Mouse (Mus musculus): ENCODE measurements at regions not wholly inside any gene's neighbourhood (a gene's known extent, or its start where the extent isn't known, plus 50 kb on each side); places are given as distances from the start of the nearest gene placed in this dataset.

DNA sequence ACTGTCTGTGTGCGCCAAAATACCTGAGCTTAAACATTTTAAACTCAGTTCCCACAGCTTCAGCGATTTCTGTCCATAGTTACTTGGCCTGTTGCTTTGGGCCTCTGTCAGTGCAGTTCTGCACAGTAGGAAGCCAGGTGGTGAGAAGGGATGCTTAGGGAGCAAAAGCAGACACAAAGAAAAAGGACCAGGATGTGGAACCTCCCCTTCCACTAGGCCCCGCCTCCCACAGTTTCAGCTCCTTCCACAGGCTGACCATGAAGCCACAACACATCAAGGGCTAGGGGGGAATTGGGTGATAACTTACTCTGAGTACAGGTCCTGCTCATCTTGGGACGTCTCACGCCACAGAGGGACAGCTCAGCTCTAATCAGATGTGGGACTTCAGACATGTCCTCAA is 263.5 kb upstream of the Sdk2 start:
- Histone ChIP-seq H3K27ac (no peak overlapping the region), H3K9me3 (no peaks in the 10 kb centered on the region), H3K4me3 (no peak overlapping the region), H3K27me3 (ENCODE audit: poor library complexity, severe bottlenecking) (peaks cover 8% of the 10 kb centered on the region; the same call in 1 of the 2 replicates), H3K36me3 (replicated peaks) (no peaks in the 10 kb centered on the region), H3K4me1 (peaks cover 5% of the 10 kb centered on the region)
- no peak for DNase-seq (ENCODE audit: extremely low spot score, low spot score)
- WGBS: 89% methylated on average over 5 of the region's 5 CpGs

DNA sequence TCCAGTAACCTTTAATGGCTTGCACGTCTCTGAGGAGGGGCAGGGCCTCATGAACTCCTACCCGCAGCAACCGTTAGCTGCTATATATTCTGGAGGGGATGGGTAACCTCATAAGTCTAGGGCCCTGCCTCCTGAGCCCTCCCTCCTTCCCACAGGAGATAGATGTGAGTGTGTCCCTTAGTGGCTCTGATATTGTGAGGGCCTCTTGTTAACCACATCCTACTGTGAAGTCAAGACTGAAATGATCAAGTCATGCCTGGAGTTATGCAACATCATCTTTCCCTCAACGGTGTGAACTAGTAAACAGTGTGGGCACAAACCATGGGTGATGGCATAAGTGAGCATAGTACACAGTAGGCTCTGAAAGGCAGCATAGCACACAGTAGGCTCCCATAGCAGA is 255.8 kb upstream of the Sdk2 start:
- 98% methylated on average over 4 of the region's 4 CpGs for WGBS
- Histone ChIP-seq H3K27ac (no peak overlapping the region), H3K36me3 (replicated peaks) (no peaks in the 10 kb centered on the region), H3K9me3 (no peaks in the 10 kb centered on the region), H3K4me1 (peaks cover 4% of the 10 kb centered on the region), H3K27me3 (ENCODE audit: poor library complexity, severe bottlenecking) (no peaks in the 10 kb centered on the region), H3K4me3 (no peak overlapping the region)
- no peak for DNase-seq (ENCODE audit: extremely low spot score, low spot score)

DNA sequence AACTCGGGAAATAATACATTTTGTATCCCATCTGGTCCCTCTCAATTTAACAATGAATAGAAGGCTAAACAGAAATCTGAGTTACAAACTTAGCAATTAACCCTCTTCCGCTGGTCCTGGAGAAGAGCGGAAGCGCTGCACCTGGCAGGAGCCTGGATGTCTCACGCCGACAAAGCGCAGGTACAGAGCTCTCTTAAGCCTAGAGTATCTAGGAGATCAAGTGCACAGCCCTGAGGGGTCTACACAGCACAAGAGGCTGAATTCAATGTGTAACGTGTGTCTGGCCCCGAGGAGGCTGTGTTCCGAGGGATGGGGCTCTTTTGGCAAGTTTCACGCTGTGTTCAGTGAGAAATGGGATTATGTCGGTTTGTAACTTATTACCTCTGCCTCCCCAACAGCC is 255.1 kb upstream of the Sdk2 start:
- Histone ChIP-seq H3K27me3 (ENCODE audit: poor library complexity, severe bottlenecking) (no peaks in the 10 kb centered on the region), H3K4me1 (peaks cover 10% of the 10 kb centered on the region), H3K27ac (no peak overlapping the region), H3K9me3 (no peaks in the 10 kb centered on the region), H3K4me3 (no peak overlapping the region), H3K36me3 (replicated peaks) (no peaks in the 10 kb centered on the region)
- no peak for DNase-seq (ENCODE audit: extremely low spot score, low spot score)
- 83% methylated on average over 12 of the region's 12 CpGs for WGBS

DNA sequence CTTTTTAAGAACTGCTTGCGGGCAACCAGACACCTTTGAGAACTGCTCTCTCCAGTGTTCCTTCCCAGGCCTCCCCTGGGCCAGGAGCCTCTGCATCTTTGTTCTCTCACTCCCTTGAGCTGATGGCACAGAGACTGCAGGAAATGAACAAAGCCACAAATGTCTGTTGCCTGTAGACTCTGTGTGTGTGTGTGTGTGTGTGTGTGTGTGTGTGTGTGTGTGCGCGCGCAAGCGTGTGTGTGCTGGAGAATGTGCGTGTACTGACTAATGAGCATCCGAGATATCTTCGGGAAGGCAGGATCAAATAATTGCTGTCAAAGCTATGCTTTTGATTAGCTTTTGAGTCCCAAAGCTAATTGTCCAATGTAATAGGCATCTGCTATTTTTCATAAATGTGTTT is 254.7 kb upstream of the Sdk2 start:
- DNase-seq (ENCODE audit: extremely low spot score, low spot score): no peak
- 93% methylated on average over 8 of the region's 8 CpGs for WGBS
- Histone ChIP-seq H3K9me3 (no peaks in the 10 kb centered on the region), H3K27me3 (ENCODE audit: poor library complexity, severe bottlenecking) (no peaks in the 10 kb centered on the region), H3K36me3 (replicated peaks) (no peaks in the 10 kb centered on the region), H3K27ac (no peak overlapping the region), H3K4me1 (peaks cover 10% of the 10 kb centered on the region), H3K4me3 (no peak overlapping the region)

DNA sequence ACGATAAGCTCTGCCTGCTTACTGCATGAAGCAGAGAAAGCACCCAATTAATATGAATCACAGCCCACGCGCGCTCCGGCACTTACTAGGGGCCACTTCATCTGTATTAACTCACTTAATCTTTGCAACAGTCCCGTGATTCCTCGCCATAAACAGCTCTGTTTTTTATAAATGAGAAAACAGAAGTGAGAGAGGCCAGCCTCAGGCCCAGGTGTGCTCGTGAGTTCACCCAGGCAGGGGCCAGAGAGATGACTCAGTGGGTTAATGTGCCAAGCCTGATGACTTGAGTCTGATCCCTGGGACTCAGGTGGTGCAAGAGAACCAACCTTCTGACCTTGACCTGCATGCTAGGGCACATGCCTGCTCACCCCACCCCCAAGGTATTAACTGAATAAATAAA is 248.4 kb upstream of the Sdk2 start:
- Histone ChIP-seq H3K36me3 (replicated peaks) (no peaks in the 10 kb centered on the region), H3K4me1 (peaks cover 31% of the 10 kb centered on the region), H3K27ac (no peak overlapping the region), H3K9me3 (no peaks in the 10 kb centered on the region), H3K4me3 (no peak overlapping the region), H3K27me3 (ENCODE audit: poor library complexity, severe bottlenecking) (peaks cover 32% of the 10 kb centered on the region)
- no peak for DNase-seq (ENCODE audit: extremely low spot score, low spot score)
- 91% methylated on average over 8 of the region's 8 CpGs for WGBS

DNA sequence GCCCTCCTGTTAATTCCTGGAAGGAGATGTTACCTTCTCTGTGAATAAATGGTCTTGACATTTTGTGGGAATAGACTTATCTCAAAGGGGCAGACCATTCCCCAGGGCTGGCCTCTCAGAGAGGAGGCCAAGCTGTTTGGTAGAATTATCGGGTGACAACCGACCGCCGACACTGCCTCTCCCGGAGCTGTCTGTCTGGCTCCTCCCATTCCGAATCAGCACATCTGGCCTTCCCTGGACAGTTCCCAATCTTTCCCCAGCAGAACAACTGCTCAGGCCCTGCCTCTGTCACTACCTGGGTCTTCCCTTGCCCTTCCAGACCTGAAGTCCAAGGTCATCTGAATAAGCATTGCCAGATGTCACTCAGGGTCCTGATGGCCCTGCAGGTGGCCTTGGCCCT is 246.8 kb upstream of the Sdk2 start:
- no peak overlapping the region for H3K27ac ChIP-seq
- peaks cover 32% of the 10 kb centered on the region for H3K27me3 ChIP-seq (ENCODE audit: poor library complexity, severe bottlenecking)
- H3K9me3 ChIP-seq: no peaks in the 10 kb centered on the region
- H3K36me3 ChIP-seq (replicated peaks): no peaks in the 10 kb centered on the region
- peaks cover 43% of the 10 kb centered on the region for H3K4me1 ChIP-seq
- no peak overlapping the region for H3K4me3 ChIP-seq
- DNase-seq (ENCODE audit: extremely low spot score, low spot score): no peak
- WGBS: 48% methylated on average over 6 of the region's 6 CpGs

DNA sequence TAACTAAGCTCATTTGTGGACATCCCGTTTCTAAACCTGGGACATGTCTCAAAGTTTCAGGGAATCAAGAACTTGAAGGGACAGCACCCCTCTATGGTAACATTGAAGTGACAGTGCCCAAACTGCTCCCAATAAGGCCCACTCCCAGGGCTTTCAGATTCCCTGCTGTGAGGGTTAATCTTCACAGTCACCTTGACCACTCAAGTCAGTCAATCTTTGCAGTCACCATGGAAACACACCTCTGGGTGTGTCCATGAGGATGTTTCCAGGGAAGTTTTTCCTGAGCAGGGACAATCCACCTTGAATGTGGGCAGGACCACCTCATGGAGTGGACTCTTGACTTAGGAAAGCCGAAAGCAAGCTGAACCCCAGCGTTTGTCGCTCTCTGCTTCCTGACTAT is 244.8 kb upstream of the Sdk2 start:
- Histone ChIP-seq H3K9me3 (no peaks in the 10 kb centered on the region), H3K27me3 (ENCODE audit: poor library complexity, severe bottlenecking) (peaks cover 32% of the 10 kb centered on the region), H3K27ac (no peak overlapping the region), H3K4me1 (peaks cover 33% of the 10 kb centered on the region), H3K4me3 (no peak overlapping the region), H3K36me3 (replicated peaks) (no peaks in the 10 kb centered on the region)
- 76% methylated on average over 4 of the region's 4 CpGs for WGBS
- DNase-seq (ENCODE audit: extremely low spot score, low spot score): no peak

DNA sequence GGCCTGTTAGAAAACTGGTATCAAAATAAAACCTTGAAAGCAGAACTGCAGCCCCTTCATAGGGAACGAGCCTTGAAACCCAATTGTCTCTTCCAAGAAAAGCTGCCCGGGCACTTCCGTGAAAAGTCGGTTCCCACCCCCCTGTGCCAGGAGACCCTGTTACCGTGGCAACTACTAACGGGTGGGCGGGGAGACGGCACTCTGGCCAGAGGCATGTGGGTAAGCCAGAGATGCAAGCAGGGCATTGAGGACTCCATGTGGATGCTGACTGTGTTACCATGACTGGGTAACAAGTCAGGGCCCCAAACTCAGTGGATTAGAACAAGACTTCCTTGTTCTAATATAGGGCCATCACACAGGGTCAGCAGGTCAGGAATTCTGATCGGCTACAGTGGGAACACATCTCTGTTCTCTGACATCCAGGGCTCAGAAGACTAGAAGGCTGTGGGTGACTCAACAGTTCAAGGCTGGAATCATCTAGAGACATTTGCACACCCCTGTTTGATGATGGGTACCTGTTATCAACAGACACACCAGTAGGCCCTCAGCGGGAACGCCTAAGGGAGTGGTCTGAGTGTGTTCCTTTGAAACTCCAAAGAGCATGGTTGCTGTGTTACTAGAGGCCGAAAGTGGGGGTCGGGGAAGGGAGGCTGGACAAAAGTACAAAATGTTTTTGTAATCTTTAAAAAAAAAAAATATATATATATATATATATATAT is 236.9 kb upstream of the Sdk2 start:
- no peaks in the 10 kb centered on the region for H3K36me3 ChIP-seq (replicated peaks)
- H3K27ac ChIP-seq: peak overlapping the region; percentile 44; the same call in 1 of the 2 replicates
- no peak overlapping the region; the same call in 1 of the 2 replicates for H3K4me3 ChIP-seq
- WGBS: 46% methylated on average over 13 of the region's 13 CpGs
- H3K27me3 ChIP-seq (ENCODE audit: poor library complexity, severe bottlenecking): 0 out of 2 replicates have a peak, but pooled peaks cover 5% of the 10 kb centered on the region
- peak; percentile 63 for DNase-seq (ENCODE audit: extremely low spot score, low spot score)
- peaks cover 21% of the 10 kb centered on the region for H3K4me1 ChIP-seq
- H3K9me3 ChIP-seq: no peaks in the 10 kb centered on the region

DNA sequence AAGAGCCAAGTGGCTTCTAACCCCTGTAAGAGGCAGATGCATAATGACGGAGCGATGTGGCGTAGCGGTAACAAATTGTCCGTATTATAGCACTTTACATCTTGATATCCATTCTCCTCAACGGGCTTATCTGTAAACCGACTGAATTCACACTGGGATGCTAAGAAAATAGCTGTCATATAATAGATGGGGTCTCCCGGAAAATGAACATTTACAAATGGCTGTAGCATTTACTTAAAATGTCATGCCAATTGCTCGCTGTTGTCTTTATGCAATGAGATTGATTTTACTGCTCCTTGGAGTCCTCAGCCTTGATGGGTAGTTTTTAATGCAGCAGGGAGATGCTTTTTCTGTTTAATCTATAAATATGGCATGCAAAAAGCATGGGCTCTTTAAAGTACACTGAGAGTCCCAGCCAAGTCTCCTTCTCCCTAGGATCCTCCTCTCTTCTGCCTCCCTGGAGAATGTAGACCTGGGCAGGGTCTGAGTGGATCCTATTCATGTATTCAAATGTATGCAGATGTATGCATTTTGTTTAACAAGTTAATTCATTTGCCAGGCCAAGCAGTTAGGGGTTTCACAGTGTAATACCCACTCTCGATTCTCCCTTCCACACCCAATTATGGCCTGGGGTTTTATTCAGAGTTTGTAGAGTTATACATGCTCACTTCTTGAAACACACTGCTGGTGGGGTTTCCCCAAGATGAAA is 233.9 kb upstream of the Sdk2 start:
- Histone ChIP-seq H3K9me3 (no peaks in the 10 kb centered on the region), H3K4me1 (peaks cover 13% of the 10 kb centered on the region), H3K36me3 (replicated peaks) (no peaks in the 10 kb centered on the region), H3K4me3 (no peak overlapping the region), H3K27me3 (ENCODE audit: poor library complexity, severe bottlenecking) (0 out of 2 replicates have a peak, but pooled peaks cover 5% of the 10 kb centered on the region), H3K27ac (no peak overlapping the region)
- WGBS: 95% methylated on average over 10 of the region's 10 CpGs
- DNase-seq (ENCODE audit: extremely low spot score, low spot score): no peak

DNA sequence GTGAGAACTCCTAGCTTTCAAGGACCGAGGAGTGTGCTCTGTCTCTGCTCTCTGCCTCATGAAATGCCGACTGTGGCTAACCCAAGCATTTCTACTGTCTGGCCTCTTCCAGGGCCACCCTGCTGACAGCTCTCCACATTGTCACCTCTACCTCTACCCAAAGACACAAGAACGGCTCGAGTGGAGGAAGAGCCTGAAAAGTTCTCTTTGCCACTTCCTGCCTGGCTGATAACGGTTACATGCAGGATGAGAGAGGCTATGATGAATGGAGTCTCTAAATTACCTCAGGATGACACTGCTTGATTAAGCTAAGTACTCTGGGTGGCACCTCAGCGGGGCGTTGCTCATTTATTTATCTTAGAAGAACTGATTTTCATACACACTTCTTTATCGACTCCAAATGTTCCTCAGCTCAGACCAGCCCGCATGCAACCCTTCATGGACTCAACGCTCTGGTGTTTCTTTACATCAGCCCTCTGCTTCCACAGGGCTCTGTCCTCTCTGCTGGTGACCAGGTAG is 230.0 kb upstream of the Sdk2 start:
- Histone ChIP-seq H3K4me1 (peaks cover 12% of the 10 kb centered on the region), H3K27ac (no peak overlapping the region), H3K9me3 (no peaks in the 10 kb centered on the region), H3K36me3 (replicated peaks) (no peaks in the 10 kb centered on the region), H3K4me3 (no peak overlapping the region), H3K27me3 (ENCODE audit: poor library complexity, severe bottlenecking) (no peaks in the 10 kb centered on the region)
- no peak for DNase-seq (ENCODE audit: extremely low spot score, low spot score)
- 91% methylated on average over 10 of the region's 10 CpGs for WGBS

DNA sequence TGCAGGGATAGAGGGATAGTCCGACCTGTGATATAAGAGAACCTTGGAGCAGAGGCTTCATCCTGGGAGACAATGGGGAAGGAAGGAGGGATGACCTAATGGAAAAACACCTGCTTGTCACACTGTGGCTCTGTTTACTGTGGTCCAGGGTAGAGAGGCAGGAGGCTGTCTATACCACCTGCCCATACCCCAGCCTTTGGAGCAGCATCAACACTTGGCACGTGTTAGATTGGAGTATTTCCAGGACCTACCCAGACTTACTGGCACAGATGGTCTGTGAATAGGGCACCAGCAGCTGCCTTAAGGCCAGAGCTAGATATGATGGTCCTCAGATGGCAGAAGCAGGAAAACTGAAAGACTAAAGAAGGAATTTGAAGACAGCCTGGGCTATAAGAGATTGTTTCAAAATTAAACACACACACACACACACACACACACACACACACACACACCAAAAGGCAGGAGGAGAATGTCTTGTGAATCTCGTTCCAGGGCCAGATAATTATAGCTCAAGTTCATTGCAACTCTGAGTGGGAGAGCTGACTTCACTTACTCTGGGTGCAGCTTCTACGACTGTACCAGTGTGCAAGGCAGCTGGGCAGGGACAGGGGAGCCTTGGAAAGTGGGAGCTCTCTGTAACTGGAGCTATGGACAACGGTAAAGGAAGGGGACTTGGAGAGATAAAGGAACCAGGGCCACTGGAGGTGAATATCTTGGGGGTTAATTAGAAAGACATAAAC is 227.8 kb upstream of the Sdk2 start:
- Histone ChIP-seq H3K36me3 (replicated peaks) (no peaks in the 10 kb centered on the region), H3K9me3 (no peaks in the 10 kb centered on the region), H3K4me1 (peaks cover 13% of the 10 kb centered on the region), H3K4me3 (no peak overlapping the region), H3K27me3 (ENCODE audit: poor library complexity, severe bottlenecking) (no peaks in the 10 kb centered on the region), H3K27ac (no peak overlapping the region)
- DNase-seq (ENCODE audit: extremely low spot score, low spot score): no peak
- 81% methylated on average over 5 of the region's 5 CpGs for WGBS

DNA sequence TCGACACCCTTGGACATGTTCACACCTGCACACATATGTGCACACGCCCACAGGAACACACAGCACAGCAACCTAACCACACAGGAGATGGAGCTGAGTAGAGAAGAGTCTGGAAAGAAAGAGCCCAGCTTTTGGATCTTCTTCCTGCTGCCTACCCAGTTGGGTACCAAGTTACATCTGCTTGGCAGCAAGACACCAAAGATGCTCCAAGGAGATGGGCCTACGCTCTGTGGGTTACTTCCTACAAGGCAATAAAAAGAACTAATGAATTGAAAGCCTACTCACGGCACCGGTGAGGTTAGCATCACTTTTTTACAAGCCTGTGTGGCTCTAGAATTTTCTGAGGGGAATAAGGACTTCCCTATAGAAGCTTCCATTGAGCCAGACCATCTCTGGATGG is 224.4 kb upstream of the Sdk2 start:
- no peak for DNase-seq (ENCODE audit: extremely low spot score, low spot score)
- H3K4me1 ChIP-seq: peaks cover 26% of the 10 kb centered on the region
- no peak overlapping the region for H3K4me3 ChIP-seq
- H3K27ac ChIP-seq: no peak overlapping the region
- 92% methylated on average over 5 of the region's 5 CpGs for WGBS
- H3K9me3 ChIP-seq: no peaks in the 10 kb centered on the region
- H3K36me3 ChIP-seq (replicated peaks): no peaks in the 10 kb centered on the region
- no peaks in the 10 kb centered on the region for H3K27me3 ChIP-seq (ENCODE audit: poor library complexity, severe bottlenecking)

DNA sequence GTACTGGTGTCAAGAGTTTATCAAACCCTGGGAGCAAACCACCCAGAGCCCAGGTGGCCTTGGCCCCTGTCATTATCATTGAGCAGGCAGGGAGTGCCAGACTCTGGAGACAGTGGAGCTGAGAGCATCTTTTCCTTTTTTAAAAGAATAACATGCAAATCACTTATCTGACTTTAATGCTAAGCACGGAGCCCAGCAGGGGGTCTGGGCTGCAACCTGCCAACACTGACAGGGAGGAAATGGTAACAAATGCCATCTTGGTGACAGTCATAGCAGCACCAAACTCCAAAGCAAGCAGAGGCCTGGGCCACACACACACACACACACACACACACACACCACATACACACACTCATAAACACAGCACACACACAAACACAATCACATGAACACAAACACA is 223.1 kb upstream of the Sdk2 start:
- Histone ChIP-seq H3K9me3 (no peaks in the 10 kb centered on the region), H3K27me3 (ENCODE audit: poor library complexity, severe bottlenecking) (no peaks in the 10 kb centered on the region), H3K4me3 (no peak overlapping the region), H3K36me3 (replicated peaks) (no peaks in the 10 kb centered on the region), H3K4me1 (peaks cover 28% of the 10 kb centered on the region), H3K27ac (no peak overlapping the region)
- 91% methylated on average over 1 of the region's 1 CpGs for WGBS
- DNase-seq (ENCODE audit: extremely low spot score, low spot score): no peak

Measured in forebrain, embryonic 10.5 days (tissue).